Mouse (Mus musculus) intestine, embryonic 14.5 days (tissue): ENCODE measurements around the gene H1fx. TPM values are rescaled to one million over a fixed set of nuclear protein-coding genes. Genes with fewer than 3 reads are reported as not detected.
"Not testable (repeated sequence)": the region's sequence is repeated elsewhere in the genome, so short reads cannot be mapped to it uniquely, and the experiment has no call there.

ENCODE experiments used
- ATAC-seq: fragments of 200-750 bp; cut with Nextera tagmentation; replicated peaks from 2 replicates; pipeline ENCODE4 v1.8.0; 2017; ENCODE audit warnings: low read depth, moderate number of reproducible peaks, moderate TSS enrichment, moderate library complexity; ENCODE audit not compliant: low FRiP score, low TSS enrichment
- DNase-seq: peaks from one replicate; pipeline ENCODE4 v3.0.0-alpha.2; 2018; ENCODE audit warnings: low spot score
- H3K27ac ChIP-seq: fragments of 300-500 bp; sonication (generic); 2 replicates; pipeline ENCODE4 v1.5.1; 2014; ENCODE audit warnings: low read depth, mild to moderate bottlenecking, control low read depth
- H3K27me3 ChIP-seq: fragments of 300-500 bp; sonication (generic); replicated peaks from 2 replicates; pipeline ENCODE4 v1.6.1; 2014; ENCODE audit warnings: low read length, control low read depth; ENCODE audit not compliant: control insufficient read depth, insufficient read depth
- H3K36me3 ChIP-seq: fragments of 300-500 bp; sonication (generic); 2 replicates; pipeline ENCODE4 v1.6.1; 2014; ENCODE audit warnings: low read length, control low read depth; ENCODE audit not compliant: control insufficient read depth, insufficient read depth
- H3K4me1 ChIP-seq: fragments of 300-500 bp; sonication (generic); replicated peaks from 2 replicates; pipeline ENCODE4 v1.6.1; 2014; ENCODE audit warnings: low read length, control low read depth, mixed read lengths; ENCODE audit not compliant: control insufficient read depth, insufficient read depth
- H3K4me2 ChIP-seq: fragments of 300-500 bp; sonication (generic); 2 replicates; pipeline ENCODE4 v1.6.1; 2014; ENCODE audit warnings: low read length
- H3K4me3 ChIP-seq: fragments of 300-500 bp; sonication (generic); 2 replicates; pipeline ENCODE4 v1.5.1; 2014; ENCODE audit warnings: low read depth, low read length, control low read depth, mixed read lengths
- H3K9ac ChIP-seq: fragments of 300-500 bp; sonication (generic); 2 replicates; pipeline ENCODE4 v1.6.1; 2014; ENCODE audit warnings: mild to moderate bottlenecking, low read length
- H3K9me3 ChIP-seq: fragments of 300-500 bp; sonication (generic); 2 replicates; pipeline ENCODE4 v1.6.1; 2016; ENCODE audit warnings: low read length, control low read depth; ENCODE audit not compliant: control insufficient read depth
- WGBS: fragments of 180-500 bp; shearing (Covaris S2); extraction: QIAGEN DNeasy Blood & Tissue Kit; methylation state at CpG from one replicate; pipeline ENCODE4 v1.1.7; 2014; 5-methylcytosine and 5-hydroxymethylcytosine counted together
- polyA plus RNA-seq: library from polyadenylated mRNA; unstranded; fragments of >200 nt; fragmentation: Nextera tagmentation; extraction: Ambion mirVana; gene quantifications from 2 replicates; pipeline ENCODE4 v1.2.1, GENCODE M21; 2014

H1fx gene
- polyA plus RNA-seq, 1 experiment from 2014 or later, result 21.1 TPM

- ATAC-seq, result 0 out of 2 replicates have a peak, but pooled peaks have one; percentile 41
- Histone ChIP-seq H3K27ac (no peak overlapping the region), H3K36me3 (0 out of 2 replicates have a peak, but pooled peaks cover 3% of the 10 kb centered on the region), H3K9ac (no peak overlapping the region), H3K9me3 (no peaks in the 10 kb centered on the region), H3K27me3 (no peaks in the 10 kb centered on the region), H3K4me1 (peaks cover 19% of the 10 kb centered on the region), H3K4me3 (no peak overlapping the region), H3K4me2 (no peak overlapping the region)
- no peak for DNase-seq
- WGBS, result 35% methylated on average over 6 of the region's 6 CpGs
Observed at GRCm38 (mm10) chr6:87992733-87993132, 11.3 kb upstream of the H1fx start.

DNA sequence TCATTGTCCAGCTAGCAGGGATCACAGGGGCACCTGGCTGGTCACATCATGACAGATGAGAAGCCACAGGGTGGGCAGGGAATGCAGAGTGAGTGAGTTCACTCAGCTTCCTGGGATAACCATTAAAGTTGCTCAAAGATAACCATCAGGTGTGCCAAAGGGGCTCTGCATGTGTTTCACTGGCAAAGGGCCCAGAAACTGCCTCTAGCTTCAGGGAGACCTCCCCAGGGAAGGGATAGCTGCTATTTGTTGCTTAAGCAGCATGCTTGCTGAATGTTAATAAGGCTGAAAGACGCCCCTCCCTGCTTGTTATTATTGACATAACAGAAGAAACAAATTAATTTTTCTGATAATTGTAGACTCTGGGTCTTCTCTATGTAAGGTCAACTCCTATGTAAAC is 10.4 kb upstream of the H1fx start:
- Histone ChIP-seq H3K9me3 (no peaks in the 10 kb centered on the region), H3K4me3 (no peak overlapping the region), H3K4me2 (no peak overlapping the region), H3K4me1 (peaks cover 19% of the 10 kb centered on the region), H3K27me3 (no peaks in the 10 kb centered on the region), H3K9ac (no peak overlapping the region), H3K36me3 (0 out of 2 replicates have a peak, but pooled peaks cover 3% of the 10 kb centered on the region), H3K27ac (no peak overlapping the region)
- no peak for ATAC-seq
- WGBS, result 94% methylated on average over 1 of the region's 1 CpGs
- DNase-seq, result no peak

DNA sequence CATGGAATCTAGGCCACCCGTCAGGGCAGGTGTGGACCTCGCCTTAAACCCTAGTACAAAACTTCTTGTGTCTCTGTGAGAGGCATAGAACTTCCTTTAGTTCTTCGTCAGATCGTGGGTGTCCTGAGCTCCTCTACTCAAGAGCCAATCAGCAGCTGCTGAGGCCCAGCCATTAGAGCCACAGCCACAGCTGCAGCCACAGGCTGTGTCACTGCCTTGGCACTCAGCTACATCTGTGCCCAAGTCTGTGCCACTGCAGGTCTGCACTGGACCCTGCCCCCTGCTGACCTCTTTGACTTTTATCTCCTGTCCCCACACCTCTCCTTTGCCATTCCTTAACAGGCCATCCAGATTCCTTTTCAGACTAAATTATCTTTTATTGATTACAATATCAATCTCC is 9.8 kb upstream of the H1fx start:
- no peak for ATAC-seq
- peaks cover 19% of the 10 kb centered on the region for H3K4me1 ChIP-seq
- H3K36me3 ChIP-seq, result 0 out of 2 replicates have a peak, but pooled peaks cover 3% of the 10 kb centered on the region
- H3K9me3 ChIP-seq, result no peaks in the 10 kb centered on the region
- 74% methylated on average over 4 of the region's 4 CpGs for WGBS
- H3K27me3 ChIP-seq, result no peaks in the 10 kb centered on the region
- no peak overlapping the region for H3K4me2 ChIP-seq
- no peak overlapping the region for H3K9ac ChIP-seq
- no peak overlapping the region for H3K4me3 ChIP-seq
- no peak for DNase-seq
- no peak overlapping the region for H3K27ac ChIP-seq

GRCm38 (mm10) chr6:87982506-87982905 is 1.1 kb upstream of the H1fx start:
- DNase-seq (no peak), ATAC-seq (no peak)
- no peaks in the 10 kb centered on the region for H3K9me3 ChIP-seq
- H3K9ac ChIP-seq, result peak overlapping the region; percentile 78; the same call in 1 of the 2 replicates
- peak overlapping the region; percentile 72 for H3K4me2 ChIP-seq
- H3K4me1 ChIP-seq, result peaks cover 9% of the 10 kb centered on the region
- H3K27me3 ChIP-seq, result no peaks in the 10 kb centered on the region
- H3K27ac ChIP-seq, result no peak overlapping the region
- peaks cover 7% of the 10 kb centered on the region for H3K36me3 ChIP-seq
- 73% methylated on average over 9 of the region's 9 CpGs for WGBS
- H3K4me3 ChIP-seq, result 0 out of 2 replicates have a peak overlapping the region, but pooled peaks have one; percentile 95

DNA sequence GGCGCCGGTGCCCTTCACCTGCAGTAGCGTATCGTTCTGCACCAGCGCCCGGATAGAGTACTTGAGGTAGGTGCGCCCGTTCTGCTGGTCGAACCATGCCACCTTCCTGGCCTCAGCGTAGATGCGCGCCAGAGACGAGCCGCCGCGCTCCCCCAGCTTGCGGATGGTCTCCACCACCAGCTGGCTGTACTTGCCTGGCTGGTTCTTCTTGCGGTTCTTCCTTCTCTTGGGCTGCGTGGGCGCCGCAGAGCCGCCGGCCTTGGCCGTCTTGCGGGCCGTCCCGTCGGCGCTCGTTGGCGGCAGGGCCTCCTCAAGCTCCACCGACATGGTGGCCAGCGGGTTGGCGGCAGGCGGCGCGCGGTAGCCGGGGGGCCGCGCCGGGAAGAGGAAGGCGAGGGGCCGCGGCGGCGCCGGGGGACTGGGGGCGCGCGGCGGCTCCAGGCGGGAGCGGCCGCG is 379 bp downstream of the H1fx start:
- Histone ChIP-seq H3K9me3 (no peaks in the 10 kb centered on the region), H3K27me3 (no peaks in the 10 kb centered on the region), H3K4me2 (peak overlapping the region; percentile 72), H3K4me1 (peaks cover 9% of the 10 kb centered on the region), H3K36me3 (peaks cover 7% of the 10 kb centered on the region), H3K27ac (peak overlapping the region; percentile 83), H3K4me3 (peak overlapping the region; percentile 95), H3K9ac (peak overlapping the region; percentile 78)
- ATAC-seq (peak; percentile 37), DNase-seq (no peak)
- under 1% methylated on average over 51 of the region's 56 CpGs for WGBS

DNA sequence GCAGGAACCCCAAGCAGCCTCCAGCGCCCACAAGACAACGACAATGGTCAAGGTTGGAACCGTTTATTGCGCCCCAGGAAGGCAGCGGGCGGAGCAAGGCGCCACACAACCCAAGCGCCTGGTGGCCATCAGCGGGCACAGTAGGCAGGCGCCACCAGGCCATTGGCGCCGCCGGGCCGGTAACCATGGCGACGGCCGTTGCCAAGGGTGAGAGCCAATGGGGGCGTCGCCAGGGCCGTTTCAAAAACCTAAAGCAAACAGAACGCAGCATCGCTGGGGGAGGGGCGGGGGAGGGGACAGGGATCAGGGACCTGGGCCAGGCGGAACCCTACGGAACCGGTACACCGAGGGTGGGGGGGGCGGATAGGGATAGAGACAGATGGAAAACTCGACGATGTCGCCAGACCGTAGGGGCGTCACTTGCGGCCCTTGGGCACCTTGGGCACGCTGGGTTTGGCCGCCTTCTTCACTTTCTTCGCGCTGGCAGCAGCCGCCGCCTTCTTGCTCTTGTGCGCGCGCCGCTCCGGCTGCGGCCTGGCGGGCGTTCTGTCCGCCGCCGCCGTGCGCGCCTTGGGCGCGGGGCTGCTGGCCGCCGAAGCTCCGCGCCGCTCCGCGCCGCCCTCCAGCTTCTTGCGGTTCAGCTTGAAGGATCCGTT is 935 bp downstream of the H1fx start:
- peak; percentile 86 for DNase-seq
- Histone ChIP-seq H3K4me2 (peak overlapping the region; percentile 72), H3K4me3 (peak overlapping the region; percentile 95), H3K36me3 (peaks cover 7% of the 10 kb centered on the region), H3K4me1 (peaks cover 9% of the 10 kb centered on the region), H3K9me3 (no peaks in the 10 kb centered on the region), H3K9ac (peak overlapping the region; percentile 78), H3K27ac (peak overlapping the region; percentile 83), H3K27me3 (no peaks in the 10 kb centered on the region)
- peak; percentile 76 for ATAC-seq
- WGBS, result under 1% methylated on average over 60 of the region's 66 CpGs

DNA sequence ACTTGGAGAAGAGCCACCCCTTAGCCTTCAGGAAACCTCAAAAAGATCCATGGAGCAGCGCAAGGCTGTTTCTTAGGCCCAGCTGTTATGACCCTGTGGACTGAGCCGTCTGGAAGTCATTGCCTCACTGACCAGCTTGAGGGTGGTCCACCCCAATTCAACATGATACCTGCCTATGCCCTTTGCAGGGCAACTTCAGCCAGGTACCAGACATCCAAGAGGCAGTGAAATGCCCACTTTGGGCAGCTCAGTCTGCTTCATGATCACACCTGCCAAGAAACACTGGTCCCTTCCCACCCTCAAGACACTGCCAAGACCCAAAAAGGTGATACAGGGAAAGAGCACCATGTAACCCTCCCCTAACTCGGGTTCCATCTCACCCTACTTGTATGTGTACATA is 1.7 kb downstream of the H1fx start:
- DNase-seq (no peak), ATAC-seq (no peak)
- peak overlapping the region; percentile 72 for H3K4me2 ChIP-seq
- H3K9ac ChIP-seq, result no peak overlapping the region
- peak overlapping the region; percentile 95 for H3K4me3 ChIP-seq
- no peaks in the 10 kb centered on the region for H3K27me3 ChIP-seq
- H3K36me3 ChIP-seq, result peaks cover 7% of the 10 kb centered on the region
- H3K9me3 ChIP-seq, result no peaks in the 10 kb centered on the region
- 82% methylated on average over 3 of the region's 3 CpGs for WGBS
- H3K27ac ChIP-seq, result no peak overlapping the region
- peaks cover 9% of the 10 kb centered on the region for H3K4me1 ChIP-seq

GRCm38 (mm10) chr6:87970041-87970440 is 11.4 kb downstream of the H1fx start:
- H3K4me2 ChIP-seq, result no peak overlapping the region
- WGBS, result 27% methylated on average over 2 of the region's 2 CpGs
- no peak for DNase-seq
- H3K4me3 ChIP-seq, result no peak overlapping the region
- no peak overlapping the region for H3K9ac ChIP-seq
- no peak overlapping the region for H3K27ac ChIP-seq
- H3K36me3 ChIP-seq, result no peaks in the 10 kb centered on the region
- ATAC-seq, result no peak
- H3K4me1 ChIP-seq, result no peaks in the 10 kb centered on the region
- no peaks in the 10 kb centered on the region for H3K9me3 ChIP-seq
- no peaks in the 10 kb centered on the region for H3K27me3 ChIP-seq

DNA sequence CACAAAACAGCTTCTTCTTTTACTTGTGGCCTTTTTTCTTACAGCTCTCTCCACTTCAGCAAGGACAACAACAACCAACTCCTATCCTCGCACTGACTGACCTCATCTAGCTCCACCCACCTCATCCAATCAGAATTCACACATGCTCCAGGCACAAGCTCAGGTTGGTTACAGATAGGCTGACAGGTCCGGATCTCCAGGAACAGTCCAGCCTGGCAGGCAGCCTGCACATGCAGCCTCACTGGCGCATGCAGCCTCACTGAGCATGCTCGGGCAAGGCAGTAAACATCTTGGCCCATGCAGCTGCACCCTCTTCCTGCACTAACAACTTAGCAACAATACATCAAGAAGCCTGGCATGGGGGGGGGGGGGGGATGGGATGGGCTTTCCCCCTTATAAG is 19.0 kb downstream of the H1fx start:
- not testable (repeated sequence) for H3K27me3 ChIP-seq, H3K4me3 ChIP-seq, ATAC-seq, H3K9ac ChIP-seq, H3K4me1 ChIP-seq, H3K36me3 ChIP-seq, H3K27ac ChIP-seq, DNase-seq, H3K4me2 ChIP-seq
- 57% methylated on average over 4 of the region's 4 CpGs for WGBS
- H3K9me3 ChIP-seq, result peaks cover 10% of the 10 kb centered on the region; the same call in 1 of the 2 replicates
